Mouse (Mus musculus): Measurements from ENCODE around the gene Fam214b.
A peak's percentile ranks its signal among the peaks of the same experiment; 100 is the strongest.

Fam214b gene

GRCm38 (mm10) chr4:43038567-43039495 lies 7.2 kb downstream of the Fam214b start:
- DNase-seq (ENCODE audit: low spot score): peak; percentile 65

- DNase-seq (ENCODE audit: low spot score): no peak
Observed at GRCm38 (mm10) chr4:43037860-43038566, 8.0 kb downstream of the Fam214b start.

GRCm38 (mm10) chr4:43036356-43036755 lies 9.7 kb downstream of the Fam214b start:
- no peak for DNase-seq (ENCODE audit: low spot score)

GRCm38 (mm10) chr4:43035851-43036250 lies 10.2 kb downstream of the Fam214b start:
- no peak for DNase-seq (ENCODE audit: low spot score)

- DNase-seq (ENCODE audit: low spot score): no peak
Observed at GRCm38 (mm10) chr4:43033481-43033880, 12.5 kb downstream of the Fam214b start.

- DNase-seq (ENCODE audit: low spot score): no peak
Observed at GRCm38 (mm10) chr4:43032501-43032900, 13.5 kb downstream of the Fam214b start.

- DNase-seq (ENCODE audit: low spot score): peak; percentile 93
Observed at GRCm38 (mm10) chr4:43031237-43031995, 14.6 kb downstream of the Fam214b start, which contains the start of gene Stoml2. Gene Stoml2 (minus strand): TSS chr4:43031710.

GRCm38 (mm10) chr4:43030780-43031230 lies 15.2 kb downstream of the Fam214b start:
- peak; percentile 52 for DNase-seq (ENCODE audit: low spot score)

- DNase-seq (ENCODE audit: low spot score): no peak
Observed at GRCm38 (mm10) chr4:43030352-43030751, 15.7 kb downstream of the Fam214b start.

GRCm38 (mm10) chr4:43029749-43030148 lies 16.3 kb downstream of the Fam214b start:
- DNase-seq (ENCODE audit: low spot score): no peak

GRCm38 (mm10) chr4:43029121-43029520 lies 16.9 kb downstream of the Fam214b start:
- no peak for DNase-seq (ENCODE audit: low spot score)

GRCm38 (mm10) chr4:43025084-43025960 lies 20.7 kb downstream of the Fam214b start, which contains the start of gene Pigo:
Gene Pigo (minus strand): TSS chr4:43025819.
- DNase-seq (ENCODE audit: low spot score): peak; percentile 95

GRCm38 (mm10) chr4:43024673-43025072 lies 21.3 kb downstream of the Fam214b start:
- no peak for DNase-seq (ENCODE audit: low spot score)

- no peak for DNase-seq (ENCODE audit: low spot score)
Observed at GRCm38 (mm10) chr4:43021341-43021740, 24.7 kb downstream of the Fam214b start.

GRCm38 (mm10) chr4:43020876-43021275 lies 25.1 kb downstream of the Fam214b start:
- no peak for DNase-seq (ENCODE audit: low spot score)

GRCm38 (mm10) chr4:43019641-43020465 lies 26.2 kb downstream of the Fam214b start:
- no peak for DNase-seq (ENCODE audit: low spot score)

GRCm38 (mm10) chr4:43019176-43019575 lies 26.8 kb downstream of the Fam214b start:
- no peak for DNase-seq (ENCODE audit: low spot score)

- no peak for DNase-seq (ENCODE audit: low spot score)
Observed at GRCm38 (mm10) chr4:43018156-43018555, 27.9 kb downstream of the Fam214b start.

- no peak for DNase-seq (ENCODE audit: low spot score)
Observed at GRCm38 (mm10) chr4:43012091-43012490, 33.9 kb downstream of the Fam214b start.

All from urinary bladder, postnatal 14 days (tissue).